Mouse (Mus musculus): ENCODE results near the gene Gm42674. TPM values are rescaled to one million over a fixed set of nuclear protein-coding genes. Genes with fewer than 3 reads are reported as not detected.

Gm42674 gene
- polyA plus RNA-seq, 1 experiment from 2014 or later: not detected

GRCm38 (mm10) chr3:90625496-90625895, 23.8 kb downstream of the Gm42674 start:
- Histone ChIP-seq H3K27me3 (no peaks in the 10 kb centered on the region), H3K9me3 (no peaks in the 10 kb centered on the region), H3K27ac (no peak overlapping the region), H3K4me1 (replicated peaks) (peaks cover 11% of the 10 kb centered on the region), H3K4me2 (no peak overlapping the region), H3K4me3 (replicated peaks) (no peak overlapping the region), H3K36me3 (no peaks in the 10 kb centered on the region), H3K9ac (replicated peaks) (no peak overlapping the region; the same call in 1 of the 2 replicates)
- 75% methylated on average over 5 of the region's 5 CpGs for WGBS
- no peak for ATAC-seq (ENCODE audit: insufficient number of reproducible peaks, insufficient read depth, low FRiP score, low TSS enrichment, low read depth)

GRCm38 (mm10) chr3:90626266-90627021, 24.7 kb downstream of the Gm42674 start:
- Histone ChIP-seq H3K9me3 (no peaks in the 10 kb centered on the region), H3K36me3 (no peaks in the 10 kb centered on the region), H3K4me1 (replicated peaks) (peaks cover 11% of the 10 kb centered on the region), H3K4me2 (no peak overlapping the region), H3K27me3 (no peaks in the 10 kb centered on the region), H3K9ac (replicated peaks) (no peak overlapping the region), H3K27ac (no peak overlapping the region), H3K4me3 (replicated peaks) (no peak overlapping the region)
- 82% methylated on average over 9 of the region's 9 CpGs for WGBS
- no peak for ATAC-seq (ENCODE audit: insufficient number of reproducible peaks, insufficient read depth, low FRiP score, low TSS enrichment, low read depth)

- Histone ChIP-seq H3K4me3 (replicated peaks) (no peak overlapping the region), H3K4me1 (replicated peaks) (peaks cover 11% of the 10 kb centered on the region), H3K27ac (no peak overlapping the region), H3K4me2 (no peak overlapping the region), H3K36me3 (no peaks in the 10 kb centered on the region), H3K9ac (replicated peaks) (no peak overlapping the region), H3K9me3 (no peaks in the 10 kb centered on the region), H3K27me3 (no peaks in the 10 kb centered on the region)
- 90% methylated on average over 5 of the region's 5 CpGs for WGBS
- no peak for ATAC-seq (ENCODE audit: insufficient number of reproducible peaks, insufficient read depth, low FRiP score, low TSS enrichment, low read depth)
Observed at GRCm38 (mm10) chr3:90627366-90627765, 25.7 kb downstream of the Gm42674 start.

- no peak for ATAC-seq (ENCODE audit: insufficient number of reproducible peaks, insufficient read depth, low FRiP score, low TSS enrichment, low read depth)
Observed at GRCm38 (mm10) chr3:90627807-90628206, 26.1 kb downstream of the Gm42674 start.

GRCm38 (mm10) chr3:90629298-90629697, 27.6 kb downstream of the Gm42674 start:
- ATAC-seq (ENCODE audit: insufficient number of reproducible peaks, insufficient read depth, low FRiP score, low TSS enrichment, low read depth): no peak
- Histone ChIP-seq H3K4me1 (replicated peaks) (no peaks in the 10 kb centered on the region), H3K27me3 (no peaks in the 10 kb centered on the region), H3K9ac (replicated peaks) (no peak overlapping the region), H3K36me3 (no peaks in the 10 kb centered on the region), H3K4me2 (no peak overlapping the region), H3K9me3 (no peaks in the 10 kb centered on the region), H3K27ac (no peak overlapping the region), H3K4me3 (replicated peaks) (no peak overlapping the region)
- WGBS: 68% methylated on average over 2 of the region's 2 CpGs

More at GRCm38 (mm10) chr3:90627807-90628206, 26.1 kb downstream of the Gm42674 start:
- Histone ChIP-seq H3K9ac (replicated peaks) (no peak overlapping the region), H3K27me3 (no peaks in the 10 kb centered on the region), H3K4me3 (replicated peaks) (no peak overlapping the region), H3K9me3 (no peaks in the 10 kb centered on the region), H3K27ac (no peak overlapping the region), H3K36me3 (no peaks in the 10 kb centered on the region), H3K4me2 (no peak overlapping the region), H3K4me1 (replicated peaks) (peaks cover 11% of the 10 kb centered on the region)
- WGBS: 58% methylated on average over 4 of the region's 4 CpGs

GRCm38 (mm10) chr3:90631984-90632383, 30.3 kb downstream of the Gm42674 start:
- Histone ChIP-seq H3K4me1 (replicated peaks) (no peaks in the 10 kb centered on the region), H3K36me3 (no peaks in the 10 kb centered on the region), H3K4me3 (replicated peaks) (no peak overlapping the region), H3K27ac (no peak overlapping the region), H3K4me2 (no peak overlapping the region), H3K27me3 (peaks cover 2% of the 10 kb centered on the region; the same call in 1 of the 2 replicates), H3K9me3 (no peaks in the 10 kb centered on the region), H3K9ac (replicated peaks) (no peak overlapping the region)
- ATAC-seq (ENCODE audit: insufficient number of reproducible peaks, insufficient read depth, low FRiP score, low TSS enrichment, low read depth): no peak
- WGBS: 78% methylated on average over 2 of the region's 2 CpGs

- 53% methylated on average over 1 of the region's 1 CpGs for WGBS
- Histone ChIP-seq H3K4me3 (replicated peaks) (no peak overlapping the region), H3K4me1 (replicated peaks) (no peaks in the 10 kb centered on the region), H3K27me3 (peaks cover 2% of the 10 kb centered on the region; the same call in 1 of the 2 replicates), H3K9ac (replicated peaks) (no peak overlapping the region), H3K4me2 (no peak overlapping the region), H3K9me3 (no peaks in the 10 kb centered on the region), H3K36me3 (no peaks in the 10 kb centered on the region), H3K27ac (no peak overlapping the region)
- ATAC-seq (ENCODE audit: insufficient number of reproducible peaks, insufficient read depth, low FRiP score, low TSS enrichment, low read depth): no peak
Observed at GRCm38 (mm10) chr3:90638511-90639275, 37.0 kb downstream of the Gm42674 start.

- Histone ChIP-seq H3K9ac (replicated peaks) (no peak overlapping the region), H3K9me3 (no peaks in the 10 kb centered on the region), H3K4me3 (replicated peaks) (no peak overlapping the region), H3K36me3 (no peaks in the 10 kb centered on the region), H3K4me2 (no peak overlapping the region), H3K27me3 (peaks cover 2% of the 10 kb centered on the region; the same call in 1 of the 2 replicates), H3K27ac (no peak overlapping the region), H3K4me1 (replicated peaks) (no peaks in the 10 kb centered on the region)
- WGBS: 52% methylated on average over 7 of the region's 7 CpGs
- no peak for ATAC-seq (ENCODE audit: insufficient number of reproducible peaks, insufficient read depth, low FRiP score, low TSS enrichment, low read depth)
Observed at GRCm38 (mm10) chr3:90639511-90640154, 37.9 kb downstream of the Gm42674 start.

GRCm38 (mm10) chr3:90640981-90641380, 39.3 kb downstream of the Gm42674 start:
- Histone ChIP-seq H3K27me3 (0 out of 2 replicates have a peak, but pooled peaks cover under 1% of the 10 kb centered on the region), H3K9me3 (no peaks in the 10 kb centered on the region), H3K4me3 (replicated peaks) (no peak overlapping the region), H3K27ac (no peak overlapping the region), H3K9ac (replicated peaks) (no peak overlapping the region), H3K4me2 (no peak overlapping the region), H3K36me3 (no peaks in the 10 kb centered on the region), H3K4me1 (replicated peaks) (no peaks in the 10 kb centered on the region)
- WGBS: 79% methylated on average over 7 of the region's 7 CpGs
- ATAC-seq (ENCODE audit: insufficient number of reproducible peaks, insufficient read depth, low FRiP score, low TSS enrichment, low read depth): no peak

GRCm38 (mm10) chr3:90644220-90644619, 42.5 kb downstream of the Gm42674 start:
- Histone ChIP-seq H3K27me3 (no peaks in the 10 kb centered on the region), H3K9ac (replicated peaks) (no peak overlapping the region), H3K4me1 (replicated peaks) (no peaks in the 10 kb centered on the region), H3K27ac (no peak overlapping the region), H3K9me3 (no peaks in the 10 kb centered on the region), H3K36me3 (no peaks in the 10 kb centered on the region), H3K4me2 (no peak overlapping the region), H3K4me3 (replicated peaks) (no peak overlapping the region)
- no peak for ATAC-seq (ENCODE audit: insufficient number of reproducible peaks, insufficient read depth, low FRiP score, low TSS enrichment, low read depth)
- 56% methylated on average over 3 of the region's 3 CpGs for WGBS

- 80% methylated on average over 1 of the region's 1 CpGs for WGBS
- no peak for ATAC-seq (ENCODE audit: insufficient number of reproducible peaks, insufficient read depth, low FRiP score, low TSS enrichment, low read depth)
- Histone ChIP-seq H3K27me3 (no peaks in the 10 kb centered on the region), H3K27ac (no peak overlapping the region), H3K4me3 (replicated peaks) (no peak overlapping the region), H3K9ac (replicated peaks) (no peak overlapping the region), H3K4me1 (replicated peaks) (no peaks in the 10 kb centered on the region), H3K4me2 (no peak overlapping the region), H3K9me3 (no peaks in the 10 kb centered on the region), H3K36me3 (no peaks in the 10 kb centered on the region)
Observed at GRCm38 (mm10) chr3:90647291-90647690, 45.6 kb downstream of the Gm42674 start.

All from limb, embryonic 12.5 days (tissue).